Mouse (Mus musculus) kidney, adult 9 months (tissue): ENCODE results near the gene Ube2d3.
"Not testable (repeated sequence)": the region's sequence is repeated elsewhere in the genome, so short reads cannot be mapped to it uniquely, and the experiment has no call there.

Source experiments
- DNase-seq: peaks from one replicate; pipeline ENCODE4 v3.0.0; 2022

Ube2d3 gene

DNA sequence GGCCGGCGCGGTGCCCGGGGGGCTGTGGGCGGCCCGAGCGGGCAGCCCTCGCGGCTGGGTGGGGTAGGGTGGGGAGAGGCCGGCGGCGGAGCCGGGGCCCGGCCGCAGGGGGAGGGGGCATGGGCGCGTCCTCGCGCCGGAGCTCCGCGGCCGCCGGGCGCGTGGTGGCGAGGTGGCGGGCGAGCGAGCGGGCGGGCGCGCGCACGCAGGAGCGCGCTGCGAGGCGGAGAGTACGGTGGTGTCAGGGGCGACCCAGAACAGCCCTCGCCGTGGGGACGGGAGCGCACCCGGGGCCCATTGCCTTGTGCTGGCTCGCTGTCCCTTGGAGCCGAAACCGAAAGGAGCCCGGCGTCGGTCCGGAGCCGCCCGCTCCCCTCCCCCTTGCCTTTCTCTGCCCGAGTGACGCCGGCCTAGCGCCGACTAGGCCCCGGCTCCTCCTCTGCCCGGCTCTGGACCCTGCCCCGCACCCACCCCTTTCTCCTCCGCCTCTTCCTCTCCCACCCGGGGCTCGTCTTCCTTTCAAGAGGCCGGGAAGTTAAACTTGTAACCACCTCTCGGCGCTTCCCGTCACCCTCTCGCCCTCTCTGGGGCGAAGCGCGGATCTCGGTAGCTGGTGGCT, 1.1 kb downstream of the Ube2d3 start:
- DNase-seq, result peak; percentile 92

DNA sequence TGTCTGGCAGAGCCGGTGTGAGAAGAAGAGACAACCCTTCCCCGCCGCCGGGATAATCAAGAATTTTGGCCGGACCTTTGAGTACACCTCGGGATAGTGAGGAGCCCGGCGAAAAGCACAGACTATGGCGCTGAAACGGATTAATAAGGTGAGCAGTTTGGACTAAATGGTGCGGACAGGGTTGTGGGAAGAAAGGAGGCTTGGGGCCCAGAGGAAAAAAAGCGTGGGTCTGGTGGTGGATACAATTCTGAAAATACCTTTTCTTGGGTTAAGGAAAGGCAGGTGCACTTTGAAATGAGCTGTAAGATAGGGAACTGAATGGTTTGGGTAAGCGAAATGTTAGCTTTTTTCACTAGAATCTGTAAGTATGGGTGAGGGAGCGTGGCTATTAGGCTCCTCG, 1.7 kb downstream of the Ube2d3 start:
- no peak for DNase-seq

DNA sequence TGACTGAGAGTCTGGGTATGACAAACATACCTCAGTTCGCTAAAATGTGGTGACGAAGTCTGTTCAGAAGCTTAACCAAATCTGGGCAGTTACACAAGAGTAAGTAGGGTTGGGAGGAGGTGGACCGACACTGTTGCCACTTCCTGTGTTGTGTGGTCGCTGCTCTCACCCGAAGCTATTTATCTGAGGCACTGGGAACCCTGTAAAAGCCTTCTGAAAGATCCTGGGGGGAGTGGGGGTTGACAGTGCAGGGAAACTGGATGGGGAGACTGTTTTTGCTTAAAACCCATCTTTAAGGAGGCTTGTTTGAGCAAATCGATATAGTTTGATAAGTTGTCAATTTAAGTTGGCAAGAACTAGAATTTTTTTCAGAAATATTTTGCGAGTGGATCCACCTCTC, 2.3 kb downstream of the Ube2d3 start:
- peak; percentile 54 for DNase-seq

DNA sequence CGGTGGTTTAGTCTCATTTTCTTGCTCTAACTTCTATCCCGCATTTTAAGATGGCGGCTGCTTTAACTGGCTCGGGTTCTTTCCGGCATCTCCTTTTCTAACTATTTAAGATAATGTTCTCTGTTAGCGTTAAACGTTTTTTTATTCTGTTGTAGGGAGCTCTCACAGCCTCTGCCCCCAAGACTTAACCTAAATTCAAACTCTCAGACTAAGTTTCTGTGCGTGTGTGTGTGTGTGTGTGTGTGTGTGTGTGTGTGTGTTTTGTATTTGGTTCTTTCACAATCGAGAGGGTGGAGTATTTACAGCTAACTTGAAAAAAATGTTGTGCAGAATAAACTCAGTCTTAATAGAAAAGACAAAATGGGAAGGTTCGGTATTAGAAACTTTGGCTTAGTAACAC, 2.7 kb downstream of the Ube2d3 start:
- peak; percentile 30 for DNase-seq

DNA sequence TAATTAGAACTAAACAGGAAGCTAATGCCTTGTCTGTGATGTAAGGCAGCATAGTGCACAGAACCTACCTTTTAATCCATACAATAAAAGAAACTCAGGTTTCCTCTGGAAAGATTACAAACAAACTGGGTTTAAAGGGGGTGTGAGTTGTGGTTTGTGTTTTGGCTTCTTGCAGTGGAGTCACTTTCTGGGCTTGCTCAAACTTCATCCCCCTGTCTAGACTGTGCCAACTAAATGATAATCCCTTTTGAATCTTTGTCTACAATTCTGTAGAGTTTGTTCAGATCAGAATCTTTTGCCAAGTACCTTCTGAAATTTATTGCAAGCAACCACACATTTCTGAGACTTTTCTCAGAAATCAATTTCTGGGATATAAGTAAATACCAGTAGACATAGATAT, 7.0 kb downstream of the Ube2d3 start:
- no peak for DNase-seq

GRCm38 (mm10) chr3:135458981-135459380, 21.0 kb downstream of the Ube2d3 start:
- no peak for DNase-seq

DNA sequence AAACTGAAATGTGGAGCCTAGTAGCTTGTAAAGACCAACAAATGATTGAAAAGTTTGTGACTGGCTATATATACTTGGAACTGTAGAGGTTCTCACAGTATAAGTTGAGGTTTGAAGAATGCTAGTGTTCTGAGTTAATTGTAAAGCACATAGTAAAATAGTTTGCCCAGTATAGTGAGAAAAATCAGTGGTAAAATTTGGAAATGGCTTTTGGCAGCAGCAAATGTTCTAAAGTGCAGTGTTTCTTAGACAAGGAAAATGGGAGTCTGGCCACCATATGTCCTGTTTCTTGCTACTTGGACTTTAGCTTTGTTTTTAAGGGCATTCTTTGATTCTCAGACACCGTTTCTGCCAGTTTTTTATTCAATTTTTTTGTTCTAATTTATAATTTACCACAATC, 30.5 kb downstream of the Ube2d3 start:
- no peak for DNase-seq

GRCm38 (mm10) chr3:135469146-135469545, 31.2 kb downstream of the Ube2d3 start:
- no peak for DNase-seq

GRCm38 (mm10) chr3:135469974-135470373, 32.0 kb downstream of the Ube2d3 start:
- DNase-seq, result peak; percentile 82

DNA sequence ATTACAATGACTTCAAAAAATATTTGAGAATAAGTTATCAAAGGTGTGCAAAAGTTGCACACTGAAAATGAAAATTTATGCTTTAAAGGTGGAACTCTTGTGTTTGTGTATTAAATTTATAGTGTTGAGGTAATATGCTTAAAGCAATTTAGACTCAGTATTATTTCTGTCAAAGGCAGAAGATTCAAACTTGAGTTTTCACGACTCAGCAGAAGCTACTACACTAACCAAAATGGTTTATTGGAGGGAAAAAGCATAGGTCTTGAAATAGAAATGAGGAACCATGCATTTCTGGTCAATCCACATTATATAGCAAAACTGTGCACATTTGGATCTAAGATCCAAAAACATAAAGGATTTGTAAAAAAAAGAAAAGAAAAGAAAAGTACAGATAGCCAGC, 32.9 kb downstream of the Ube2d3 start:
- no peak for DNase-seq

DNA sequence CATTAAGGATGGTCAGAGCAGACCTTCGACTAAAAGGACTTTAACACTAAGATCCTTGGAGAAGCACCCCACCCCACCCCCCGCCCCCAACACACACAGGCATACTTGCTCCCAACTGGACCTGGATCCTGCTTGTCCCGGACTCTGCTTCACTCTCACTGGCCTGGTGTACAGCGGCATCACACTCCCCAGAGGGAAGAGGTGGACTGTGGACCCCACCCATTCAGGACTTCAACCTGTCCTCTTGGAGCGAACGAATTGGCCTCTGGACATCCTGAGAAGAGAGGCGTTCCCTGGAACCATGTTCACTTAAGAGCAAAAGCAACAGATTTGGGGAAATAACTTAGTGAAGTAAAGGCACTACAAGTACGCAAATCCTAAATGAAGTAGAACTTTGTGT, 37.1 kb downstream of the Ube2d3 start:
- DNase-seq, result peak; percentile 83

- DNase-seq, result no peak
Observed at GRCm38 (mm10) chr3:135476286-135476685, 38.3 kb downstream of the Ube2d3 start.

DNA sequence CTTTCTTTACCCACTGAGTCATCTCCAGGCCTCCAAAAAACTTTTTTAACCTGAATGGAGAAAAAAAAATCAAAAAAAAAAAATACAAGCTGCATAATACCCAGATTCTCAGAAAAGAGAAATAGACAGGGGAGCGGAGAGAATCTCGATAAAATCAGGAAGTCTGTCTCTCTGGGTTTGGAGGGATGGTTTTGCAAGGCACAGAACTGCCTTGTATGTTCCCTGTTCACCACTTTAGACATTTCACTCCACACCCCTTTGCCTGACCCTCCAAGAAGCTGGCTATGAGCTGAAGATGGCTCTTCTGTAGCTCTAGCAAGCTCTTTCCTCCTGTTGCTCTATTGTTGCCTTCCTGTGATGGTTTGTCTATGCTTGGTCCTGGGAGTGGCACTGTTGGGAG, 39.0 kb downstream of the Ube2d3 start:
- DNase-seq, result no peak

DNA sequence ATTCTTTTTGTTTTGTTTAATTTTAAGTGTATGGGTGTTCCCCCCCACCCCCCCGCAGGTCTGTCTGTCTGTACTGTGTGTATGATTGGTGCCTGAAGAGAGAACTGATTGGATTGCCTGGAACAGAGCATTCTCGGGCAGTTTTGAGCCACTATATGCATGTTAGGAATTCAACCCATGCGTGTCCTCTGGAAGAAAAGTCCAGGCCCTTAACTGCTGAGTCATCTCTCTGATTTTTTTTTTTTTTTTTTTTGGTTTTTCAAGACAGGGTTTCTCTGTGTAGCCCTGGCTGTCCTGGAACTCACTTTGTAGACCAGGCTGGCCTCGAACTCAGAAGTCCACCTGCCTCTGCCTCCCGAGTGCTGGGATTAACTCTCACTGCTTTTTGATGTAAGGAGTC, 41.1 kb downstream of the Ube2d3 start:
- not testable (repeated sequence) for DNase-seq

- no peak for DNase-seq
Observed at GRCm38 (mm10) chr3:135480767-135481166, 42.8 kb downstream of the Ube2d3 start.

DNA sequence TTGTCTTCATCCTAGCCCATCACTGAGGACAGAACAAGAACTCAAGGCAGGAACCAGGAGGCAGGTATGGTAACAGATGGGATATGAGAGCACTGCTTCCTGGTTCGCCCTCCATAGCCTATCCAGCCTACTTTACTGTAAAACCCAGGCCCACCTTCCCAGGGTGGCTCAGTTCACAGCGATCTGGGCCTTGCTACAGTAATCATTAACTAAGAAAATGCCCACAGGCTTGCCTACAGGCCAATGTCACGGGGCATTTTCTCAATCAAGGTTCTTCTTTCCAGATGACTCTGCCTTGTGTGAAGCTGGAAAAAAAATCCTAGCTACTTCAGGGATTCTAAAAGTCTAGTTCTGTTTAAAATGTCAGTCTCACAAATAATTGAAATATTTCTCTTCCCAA, 43.7 kb downstream of the Ube2d3 start:
- peak; percentile 67 for DNase-seq

DNA sequence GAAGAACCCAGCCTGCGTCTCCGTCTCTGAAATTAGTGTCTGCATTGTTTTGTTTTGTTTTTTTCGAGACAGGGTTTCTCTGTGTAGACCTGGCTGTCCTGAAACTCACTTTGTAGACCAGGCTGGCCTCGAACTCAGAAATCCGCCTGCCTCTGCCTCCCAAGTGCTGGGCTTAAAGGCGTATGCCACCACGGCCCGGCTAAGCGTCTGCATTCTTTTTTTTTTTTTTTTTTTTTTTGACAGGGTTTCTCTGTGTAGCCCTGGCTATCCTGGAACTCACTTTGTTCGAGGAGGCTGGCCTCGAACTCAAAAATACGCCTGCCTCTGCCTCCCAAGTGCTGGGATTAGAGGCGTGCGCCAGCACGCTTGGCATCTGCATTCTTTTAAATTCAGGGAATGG, 46.7 kb downstream of the Ube2d3 start:
- DNase-seq, result not testable (repeated sequence)

- DNase-seq, result peak; percentile 87
Observed at GRCm38 (mm10) chr3:135485128-135485899, 47.4 kb downstream of the Ube2d3 start, which contains the start of gene Manba. TSS of gene Manba (plus strand) at chr3:135485611.

GRCm38 (mm10) chr3:135485900-135486241, 47.9 kb downstream of the Ube2d3 start:
- DNase-seq, result no peak

DNA sequence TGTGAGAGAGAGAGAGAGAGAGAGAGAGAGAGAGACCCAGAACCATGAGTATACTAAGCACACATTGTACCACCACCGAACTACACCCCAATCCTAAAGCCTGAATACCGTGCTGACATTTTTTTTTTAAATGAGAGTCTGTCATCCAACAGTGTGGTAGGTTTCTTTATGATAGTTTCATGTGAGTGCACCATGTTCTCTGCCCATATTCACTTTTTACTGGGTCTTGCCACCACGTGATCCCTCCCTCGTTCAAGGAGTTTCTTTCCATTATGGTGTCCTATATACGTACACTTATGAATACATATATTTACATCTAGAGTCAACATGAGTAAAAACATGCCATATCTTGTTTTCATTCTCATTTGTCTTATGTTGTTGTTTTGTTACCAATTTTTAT, 48.4 kb downstream of the Ube2d3 start:
- DNase-seq, result no peak

DNA sequence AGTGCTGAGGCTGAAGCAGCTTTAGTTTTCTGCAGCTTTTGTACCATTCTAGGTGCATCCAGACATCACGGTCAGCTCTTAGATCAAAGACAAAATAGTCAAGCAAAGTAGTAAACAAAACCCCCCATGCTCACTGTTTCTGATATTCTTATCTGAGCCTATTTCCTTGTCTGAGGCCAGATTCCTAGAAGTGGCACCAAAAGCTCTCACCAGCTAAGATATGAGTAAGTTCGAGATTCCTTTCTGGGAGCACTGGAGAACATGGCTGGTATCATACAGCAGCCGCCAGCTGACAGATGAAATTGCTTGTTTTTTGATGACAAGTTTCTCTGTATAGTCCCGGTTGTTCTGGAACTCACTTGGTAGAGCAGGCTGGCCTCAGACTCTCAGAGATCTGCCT, 49.9 kb downstream of the Ube2d3 start:
- no peak for DNase-seq

DNA sequence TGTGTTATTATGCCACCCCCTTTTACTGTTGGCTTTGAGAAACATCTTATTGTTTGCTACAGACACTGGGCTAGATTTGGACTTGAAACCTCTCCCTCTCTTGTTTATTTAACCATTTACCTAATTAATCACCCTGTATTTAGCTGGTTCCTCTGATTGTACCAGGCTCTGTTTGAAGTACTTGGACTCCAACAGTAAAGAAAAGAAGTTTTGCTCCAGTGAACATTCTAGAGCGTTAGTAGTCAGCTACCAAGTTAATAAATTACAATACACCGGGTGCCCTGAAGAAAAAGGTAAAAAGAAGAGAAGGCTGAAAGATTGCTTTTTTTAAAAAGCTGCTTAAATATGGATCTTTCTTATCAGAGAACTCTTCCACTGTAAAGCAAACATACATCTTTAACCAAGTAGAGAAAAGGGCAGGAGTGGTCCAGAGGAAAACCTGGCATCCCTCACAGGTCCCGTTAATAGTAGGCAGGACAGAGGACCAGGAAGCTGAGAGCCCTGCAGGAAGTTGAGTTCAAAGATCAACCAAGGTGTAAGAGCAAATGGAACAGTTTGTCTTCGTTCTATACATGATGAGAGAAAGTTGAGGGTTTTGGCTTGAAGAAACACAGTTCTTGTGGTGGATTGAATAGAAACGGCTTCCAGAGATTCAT, 52.0 kb downstream of the Ube2d3 start:
- DNase-seq, result peak; percentile 81

- no peak for DNase-seq
Observed at GRCm38 (mm10) chr3:135491102-135491501, 53.2 kb downstream of the Ube2d3 start.

DNA sequence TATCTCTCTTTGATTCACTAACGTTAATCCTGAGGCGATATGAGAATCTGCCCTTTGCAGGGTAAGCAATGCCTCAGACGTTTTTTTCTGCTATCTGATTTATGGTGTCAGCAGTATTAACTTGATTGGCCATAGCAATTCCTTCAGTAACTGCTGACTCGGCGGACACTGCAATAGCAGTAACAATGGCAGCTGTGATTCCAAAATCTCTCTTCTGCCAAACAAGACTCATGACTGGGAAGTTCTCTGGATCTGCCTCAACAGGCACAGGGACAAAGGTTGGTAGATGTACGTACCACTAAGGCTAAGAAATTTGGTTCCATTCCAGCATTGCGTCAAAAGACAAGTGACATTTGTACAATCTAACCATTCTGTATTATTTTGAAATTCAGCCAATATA, 55.4 kb downstream of the Ube2d3 start:
- peak; percentile 73 for DNase-seq
